Mouse (Mus musculus): ENCODE results near the gene Olfr672.

GRCm38 (mm10) chr7:105028360-105028759, 26.5 kb upstream of the Olfr672 start, which contains the start of gene Olfr675:
- TF ChIP-seq POLR2A (IDR thresholded peaks at IDR 0.05; ENCODE audit: low read depth, low read length): no peak
- TF ChIP-seq CTCF (conservative IDR thresholded peaks at IDR 0.05; ENCODE audit: insufficient read depth, insufficient read length, low read depth, low read length): no peak
